Mouse (Mus musculus): ENCODE data around the gene Gucd1. TPM values are rescaled to one million over a fixed set of nuclear protein-coding genes. Genes with fewer than 3 reads are reported as not detected.
A peak's percentile ranks its signal among the peaks of the same experiment; 100 is the strongest.
"Not testable (repeated sequence)": the region's sequence is repeated elsewhere in the genome, so short reads cannot be mapped to it uniquely, and the experiment has no call there.

The Gucd1 gene
- polyA plus RNA-seq, 2 experiments from 2014 or later, result 16.2 to 23.0 TPM

DNA sequence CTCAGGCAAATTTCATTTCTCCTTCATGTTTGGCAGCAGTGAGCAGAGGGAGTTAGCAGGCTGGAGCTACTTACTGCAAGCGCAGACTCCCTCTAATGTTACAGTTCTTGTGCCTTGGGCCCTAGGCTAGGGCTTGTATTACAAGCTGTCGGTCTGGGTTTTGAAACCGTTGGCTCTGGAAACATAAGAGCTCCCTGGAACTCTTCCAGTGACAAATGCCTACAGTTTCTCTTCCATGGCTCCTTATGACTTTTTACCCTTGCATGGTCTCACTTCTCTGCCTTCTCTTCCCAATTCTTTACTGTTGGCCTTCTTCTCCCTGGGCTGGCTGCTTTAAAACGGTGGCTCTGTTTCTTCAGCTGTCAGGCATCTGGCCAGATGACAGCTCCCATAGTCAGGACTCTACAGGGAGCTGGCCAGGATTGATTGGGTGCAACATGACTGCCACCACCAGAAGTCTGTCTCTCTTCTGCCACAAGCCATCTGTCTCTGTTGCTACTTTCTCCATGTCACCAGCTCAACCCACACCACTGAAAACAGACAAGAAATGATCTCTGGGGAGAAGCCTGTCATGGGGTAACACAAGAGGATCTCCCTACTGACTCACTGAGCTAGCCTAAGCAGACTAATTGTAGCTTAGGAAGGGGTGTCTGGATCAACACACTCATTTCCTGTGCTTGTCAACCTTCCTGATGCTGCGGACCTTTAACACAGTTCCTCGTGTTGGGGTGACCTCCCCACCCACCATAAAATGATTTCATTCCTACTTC is 51.8 kb downstream of the Gucd1 start:
- no peak for ATAC-seq

DNA sequence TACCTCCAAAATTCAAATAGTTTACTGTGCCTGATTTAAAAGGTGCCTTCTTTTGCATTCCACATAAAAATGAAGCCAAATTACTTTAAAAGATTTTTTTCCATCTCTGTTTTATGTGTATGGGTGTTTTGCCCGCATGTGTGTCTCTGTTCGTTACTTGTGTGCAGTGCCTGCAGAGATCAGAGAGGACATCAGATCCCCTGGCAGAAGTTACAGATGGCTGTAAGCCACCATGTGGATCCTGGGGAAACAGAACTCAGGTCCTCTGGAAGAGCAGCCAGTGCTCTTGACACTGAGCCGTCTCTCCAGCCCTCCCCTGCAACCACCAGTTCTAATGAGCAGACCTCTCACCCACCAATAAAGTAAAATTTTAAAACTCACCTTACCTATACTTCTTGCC is 55.0 kb downstream of the Gucd1 start:
- ATAC-seq, result no peak

DNA sequence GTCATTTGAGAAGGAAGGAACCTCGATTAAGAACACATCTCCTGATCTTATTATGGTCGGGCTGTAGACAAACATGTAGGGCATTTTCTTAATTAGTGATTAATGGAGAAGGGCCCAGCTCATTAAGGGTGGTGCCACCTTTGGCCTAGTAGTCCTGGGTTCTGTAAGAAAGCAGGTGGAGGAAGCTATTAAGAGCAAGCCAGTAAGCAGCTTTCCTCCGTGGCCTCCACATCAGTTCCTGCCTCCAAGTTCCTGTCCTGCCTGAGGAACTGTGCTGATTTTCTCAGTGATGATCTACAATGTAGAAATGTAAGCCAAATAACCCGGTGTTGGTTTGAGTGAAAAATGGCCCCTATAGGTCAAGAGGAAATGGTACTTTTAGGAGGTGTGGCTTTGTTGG is 59.4 kb downstream of the Gucd1 start:
- ATAC-seq, result no peak

DNA sequence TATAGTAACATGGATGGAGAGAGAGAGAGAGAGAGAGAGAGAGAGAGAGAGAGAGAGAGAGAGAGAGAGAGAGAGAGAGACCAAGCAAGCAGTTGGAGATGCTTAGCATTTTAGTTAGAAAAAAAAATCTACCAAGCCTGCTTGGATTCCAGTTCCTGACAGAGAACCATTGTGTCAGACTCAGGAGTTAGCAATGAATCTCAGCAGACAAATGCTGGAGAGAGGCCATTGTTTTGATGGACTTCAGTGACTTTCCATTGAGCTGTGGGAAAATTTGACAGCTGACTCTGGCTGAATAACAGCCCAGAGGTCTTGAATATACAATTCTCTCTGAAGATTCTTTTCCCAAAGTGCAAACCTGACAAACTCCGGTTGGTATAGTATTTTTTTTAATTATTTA is 59.9 kb downstream of the Gucd1 start:
- ATAC-seq, result no peak

DNA sequence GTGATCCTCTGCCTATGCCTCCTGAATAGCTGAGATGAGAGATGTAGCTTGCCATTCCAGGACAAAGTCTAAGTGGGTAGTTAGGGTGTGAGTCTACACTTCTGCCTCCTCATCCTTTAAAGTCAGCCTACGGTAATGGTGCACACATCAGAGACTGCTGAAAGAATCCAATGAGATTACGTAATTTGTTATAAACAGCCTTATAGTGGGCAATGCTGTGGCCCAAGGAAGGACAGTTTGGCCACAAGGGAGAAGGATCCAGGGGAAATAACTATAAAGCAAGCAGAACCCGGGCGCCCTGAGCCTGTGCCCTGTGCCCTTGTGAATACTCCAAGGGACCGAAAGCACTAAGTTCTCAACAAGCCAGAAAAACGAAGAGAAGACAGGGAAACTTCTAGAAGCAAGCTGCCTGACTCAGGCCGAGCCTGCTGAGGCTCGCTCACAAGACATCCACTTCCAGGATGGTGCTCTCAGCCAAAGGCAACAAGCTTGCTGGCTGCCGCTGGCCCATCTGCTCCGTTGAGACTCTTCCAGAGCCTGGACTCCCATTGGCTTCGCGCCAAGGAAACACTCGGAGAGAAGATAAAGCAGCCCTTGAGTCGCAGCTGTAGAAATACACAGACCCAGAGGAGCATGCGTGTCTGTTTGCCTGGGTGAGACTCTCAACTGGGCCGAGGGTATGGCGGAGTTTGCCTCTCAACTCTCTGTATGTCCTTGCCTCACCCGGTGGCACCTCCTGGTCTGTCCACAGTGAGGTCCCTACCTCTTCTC is 61.5 kb downstream of the Gucd1 start:
- ATAC-seq, result not testable (repeated sequence)

DNA sequence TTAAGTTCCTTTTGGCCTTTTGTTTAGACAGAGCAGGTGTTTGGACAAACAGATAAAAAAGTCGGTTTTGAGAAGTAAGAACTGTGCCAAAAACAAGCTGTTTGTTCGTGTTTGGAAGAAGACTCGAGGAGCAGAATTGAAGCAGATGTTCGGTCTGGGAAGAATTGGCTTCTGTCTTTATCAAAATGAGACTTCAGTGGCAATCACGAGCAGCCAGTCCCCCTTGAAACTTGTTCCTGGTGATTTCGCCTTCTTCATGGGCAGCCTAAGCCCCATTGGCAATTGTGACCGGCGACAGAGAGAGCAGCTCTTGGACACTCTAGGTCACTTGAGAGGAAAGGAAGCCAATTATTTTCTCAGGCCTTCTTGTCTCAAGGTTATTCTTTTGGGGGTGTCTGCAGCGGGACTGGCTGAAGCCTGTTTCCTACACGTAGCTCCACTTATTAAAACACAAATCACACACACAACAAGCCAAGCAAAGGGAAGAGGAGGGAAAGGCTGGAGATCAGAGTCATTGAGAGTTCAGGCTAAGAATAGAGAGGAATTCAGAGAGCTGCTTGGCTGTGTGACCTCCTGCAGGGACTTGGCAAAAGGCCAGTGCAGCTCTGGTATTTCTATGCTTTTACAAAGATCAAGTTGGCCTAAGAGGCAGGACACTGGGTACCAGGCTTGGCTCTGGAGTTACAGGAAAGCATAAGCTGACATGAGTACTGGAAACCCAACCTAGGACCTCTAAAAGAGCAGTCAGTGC is 66.6 kb downstream of the Gucd1 start:
- no peak for ATAC-seq

DNA sequence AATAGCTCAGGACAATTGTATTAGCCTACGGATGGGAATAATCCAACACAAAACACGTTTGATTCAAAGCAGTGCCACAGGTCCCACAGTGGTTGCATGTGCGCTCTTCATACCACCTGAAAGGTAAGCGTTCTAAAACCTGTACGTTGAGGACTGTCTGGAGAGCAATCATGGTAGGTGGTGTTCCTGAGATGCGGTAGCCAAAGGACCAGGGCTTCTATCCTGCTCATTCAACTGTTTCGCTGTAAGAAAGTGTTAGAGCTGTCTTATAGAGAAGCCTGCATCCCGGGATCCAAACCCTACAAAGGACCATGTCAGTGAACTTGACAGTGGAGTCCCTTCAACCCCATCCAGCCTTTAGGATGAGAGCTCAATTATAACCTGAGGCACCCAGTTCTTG is 67.4 kb downstream of the Gucd1 start:
- no peak for ATAC-seq

DNA sequence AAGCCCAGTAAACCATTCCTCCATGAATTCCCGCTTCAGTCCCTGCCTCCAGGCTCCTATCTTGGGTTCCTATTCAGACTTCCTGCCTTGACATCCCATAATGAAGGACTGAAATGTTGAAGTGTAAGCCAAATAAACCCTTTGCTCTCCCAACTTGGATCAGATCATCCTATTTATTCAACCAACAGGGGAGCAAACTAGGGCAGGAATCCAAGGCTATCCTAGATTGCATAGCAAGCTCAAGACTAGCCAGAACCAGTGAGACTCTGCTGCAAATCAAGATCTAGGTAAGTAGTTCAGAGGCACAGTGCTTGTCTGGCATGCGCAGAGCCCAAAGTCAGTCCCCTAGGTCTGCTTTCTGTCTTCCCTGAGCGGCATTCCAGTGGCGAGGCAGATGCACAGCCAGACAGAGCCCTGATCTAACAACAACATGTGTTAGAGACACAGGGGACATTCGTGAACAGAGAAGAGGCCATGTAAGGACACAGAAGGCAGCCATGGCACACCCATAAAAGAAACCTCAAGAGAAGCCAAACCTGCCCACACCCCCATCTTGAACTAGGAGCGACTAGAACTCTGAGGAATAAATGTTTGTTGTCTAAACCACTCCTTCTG is 68.9 kb downstream of the Gucd1 start:
- no peak for ATAC-seq

DNA sequence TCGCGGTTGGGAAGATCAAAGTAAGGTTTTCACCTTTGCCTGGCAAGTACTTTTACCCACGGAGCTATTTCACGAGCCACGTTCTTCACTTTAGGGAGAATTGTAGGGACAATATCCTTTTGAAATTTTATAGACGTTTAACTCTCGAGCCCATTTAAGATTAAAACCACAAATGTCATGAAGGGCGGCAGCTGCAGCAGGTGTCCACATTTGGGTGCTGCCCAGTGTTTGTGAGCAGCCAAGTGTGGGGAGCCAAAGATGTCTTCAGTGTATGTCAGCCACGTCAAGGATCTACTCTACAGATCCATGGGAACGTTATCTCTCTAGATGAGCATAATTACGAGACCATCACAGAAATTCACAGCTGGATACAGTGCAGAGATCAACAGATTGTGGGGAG is 70.3 kb downstream of the Gucd1 start:
- no peak for ATAC-seq

DNA sequence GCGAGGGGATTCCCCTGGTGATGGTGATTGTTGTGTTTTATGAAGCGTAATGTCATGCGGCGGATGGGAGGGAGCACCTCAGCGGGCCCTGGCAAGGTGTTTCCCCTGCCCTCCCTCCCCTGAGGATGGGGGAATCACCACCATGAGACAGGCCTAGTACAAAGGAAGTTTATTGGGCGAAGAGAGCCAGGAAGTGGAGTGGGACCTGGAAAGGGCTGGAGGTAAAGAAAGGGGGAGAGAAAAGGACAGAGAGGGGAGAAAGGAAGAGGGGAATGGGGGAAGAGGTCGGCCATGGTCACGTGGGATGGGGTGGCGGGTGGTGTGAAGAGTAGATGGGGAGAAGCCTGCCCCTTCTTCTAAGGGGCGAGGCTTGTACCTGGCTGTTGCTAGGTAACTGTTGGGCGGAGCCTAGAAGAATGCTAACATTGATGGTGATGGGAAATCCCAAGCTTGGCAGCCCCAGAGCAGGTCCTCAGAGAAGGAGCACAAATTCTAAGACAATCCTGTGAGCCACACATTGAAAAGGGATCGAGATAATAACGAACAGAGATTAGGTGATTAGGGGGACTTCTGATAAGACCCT is 71.2 kb downstream of the Gucd1 start:
- ATAC-seq, result peak; percentile 93

DNA sequence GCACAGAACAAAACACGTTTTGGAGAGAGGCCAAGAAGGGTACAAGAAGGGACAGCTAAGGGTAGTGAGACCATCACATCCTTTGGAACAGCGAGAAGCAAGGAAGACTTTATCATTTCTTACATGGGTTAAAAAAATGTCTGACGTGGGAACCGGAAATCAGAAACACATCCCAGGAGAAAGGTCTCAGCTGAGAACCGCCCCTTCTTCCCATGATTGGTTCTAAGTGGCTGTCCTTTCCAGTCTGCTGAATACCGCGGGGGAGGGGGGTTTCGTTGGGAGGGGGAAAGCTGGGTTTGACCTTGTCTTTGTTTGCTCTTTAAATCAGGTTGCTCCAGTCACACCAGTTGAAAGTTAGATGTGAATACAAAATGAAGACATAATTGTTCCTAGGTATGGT is 72.7 kb downstream of the Gucd1 start:
- no peak for ATAC-seq

DNA sequence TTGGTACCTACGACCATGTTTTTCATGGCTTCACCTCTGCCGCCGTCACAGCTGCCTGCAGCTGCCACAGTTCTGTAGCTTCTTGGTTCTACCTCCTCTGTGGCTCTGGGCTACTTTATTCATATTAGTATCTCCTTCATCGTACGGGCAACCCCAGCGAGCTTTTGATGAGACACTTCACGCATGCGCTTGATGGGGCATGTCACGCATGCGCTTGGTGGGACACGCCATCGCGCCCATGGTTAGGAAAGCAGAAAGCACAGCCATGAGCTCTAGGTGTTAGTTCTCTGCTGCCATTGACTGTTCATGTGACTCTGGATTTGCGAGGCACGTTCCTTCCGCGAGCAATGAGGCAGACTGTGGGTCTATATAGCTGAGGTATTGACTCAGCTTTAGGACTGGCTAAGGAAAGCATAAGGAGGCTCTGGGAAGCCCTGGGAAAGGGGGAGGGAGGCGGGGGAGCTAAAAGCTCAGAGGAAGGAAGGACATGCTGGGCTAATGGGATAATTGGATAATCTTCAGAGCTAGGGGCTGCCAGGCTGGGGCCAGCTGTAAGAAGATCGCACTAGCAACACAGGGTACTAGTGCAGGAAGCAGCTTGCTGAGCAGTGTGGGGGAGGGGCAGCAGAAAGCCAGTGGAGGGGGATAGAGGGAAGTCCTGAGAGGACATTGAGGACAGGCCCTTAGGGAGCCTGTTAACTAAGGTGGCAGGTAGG is 73.5 kb downstream of the Gucd1 start:
- no peak for ATAC-seq

DNA sequence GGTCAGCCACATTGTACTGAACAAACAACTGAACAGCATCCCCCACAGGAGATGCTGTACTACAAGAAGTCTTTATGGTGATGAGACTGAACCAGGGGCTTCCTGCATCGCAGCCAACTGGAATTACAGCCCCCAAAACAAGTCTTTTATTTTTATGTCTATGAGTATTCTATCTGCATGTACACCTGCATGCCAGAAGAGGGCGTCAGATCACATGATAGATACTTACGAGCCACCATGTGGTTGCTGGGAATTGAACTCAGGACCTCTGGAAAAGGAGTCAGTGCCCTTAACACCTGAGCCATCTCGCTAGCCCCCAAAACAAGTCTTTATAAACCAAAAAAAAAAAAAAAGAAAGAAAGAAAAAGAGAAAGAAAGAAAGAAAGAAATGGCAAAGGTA is 74.8 kb downstream of the Gucd1 start:
- no peak for ATAC-seq

DNA sequence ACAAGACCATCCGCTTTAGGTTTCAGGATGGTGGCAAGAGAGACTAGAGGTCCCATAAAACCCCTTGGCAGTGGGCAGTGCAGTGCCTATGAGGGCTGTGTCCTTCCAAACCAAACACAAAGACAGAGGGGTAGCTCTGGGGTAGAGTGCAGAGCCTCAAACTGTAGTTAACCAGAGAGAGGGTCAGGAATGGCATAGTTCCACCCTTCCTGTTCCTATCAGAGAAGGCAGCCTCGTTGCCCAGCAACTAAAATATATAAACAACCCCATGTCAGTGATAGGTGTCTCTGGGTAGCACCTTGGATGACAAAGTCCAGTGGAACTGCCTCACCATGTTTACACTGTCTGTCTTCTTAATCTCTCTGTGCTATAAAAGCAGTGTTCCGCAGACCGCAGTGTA is 76.0 kb downstream of the Gucd1 start:
- ATAC-seq, result no peak

DNA sequence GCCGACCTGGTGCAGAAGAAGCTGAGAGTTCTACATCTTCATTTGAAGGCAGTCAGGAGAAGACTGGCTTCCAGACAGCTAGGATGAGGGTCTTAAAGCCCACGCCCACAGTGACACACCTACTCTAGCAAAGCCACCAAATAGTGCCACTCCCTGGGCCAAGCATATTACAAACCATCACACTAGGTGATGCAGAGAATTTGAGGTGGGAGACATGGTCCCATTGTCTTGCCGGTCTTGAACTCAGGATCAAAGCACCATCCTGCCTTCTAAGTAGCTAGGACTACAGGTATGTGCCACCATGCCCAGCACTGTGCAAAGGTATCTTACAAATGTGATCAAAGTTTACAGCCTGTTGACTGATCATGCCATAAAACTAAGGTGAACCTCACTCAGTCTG is 77.0 kb downstream of the Gucd1 start:
- ATAC-seq, result no peak

DNA sequence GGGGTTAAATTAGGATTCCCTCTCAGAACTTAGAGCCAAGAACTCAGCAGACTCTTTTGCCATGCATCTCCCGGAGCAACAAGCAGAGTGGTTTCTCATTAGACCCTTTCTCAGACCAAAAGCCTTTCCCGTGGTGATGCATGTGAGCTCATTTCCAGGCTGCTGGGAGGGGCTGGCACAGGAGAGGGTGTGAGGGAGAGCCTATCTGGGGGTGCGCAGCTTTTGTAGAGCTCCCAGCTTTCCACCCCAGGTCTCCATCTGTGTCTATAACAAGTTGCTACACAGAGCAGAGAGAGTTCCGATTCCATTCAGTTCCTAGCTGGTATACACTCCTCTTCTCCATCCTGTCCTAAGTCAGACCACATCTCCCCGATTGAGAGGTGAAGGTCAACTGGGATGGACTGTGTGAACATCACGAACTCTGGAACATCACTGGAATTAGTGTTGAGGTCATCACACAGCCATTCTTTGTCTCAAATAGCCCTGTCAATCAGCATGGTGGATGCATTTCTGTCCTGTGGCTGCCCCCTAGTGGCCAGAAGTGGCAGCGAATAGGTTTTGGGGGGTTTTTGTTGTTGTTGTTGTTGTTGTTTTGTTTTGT is 78.5 kb downstream of the Gucd1 start:
- no peak for ATAC-seq

DNA sequence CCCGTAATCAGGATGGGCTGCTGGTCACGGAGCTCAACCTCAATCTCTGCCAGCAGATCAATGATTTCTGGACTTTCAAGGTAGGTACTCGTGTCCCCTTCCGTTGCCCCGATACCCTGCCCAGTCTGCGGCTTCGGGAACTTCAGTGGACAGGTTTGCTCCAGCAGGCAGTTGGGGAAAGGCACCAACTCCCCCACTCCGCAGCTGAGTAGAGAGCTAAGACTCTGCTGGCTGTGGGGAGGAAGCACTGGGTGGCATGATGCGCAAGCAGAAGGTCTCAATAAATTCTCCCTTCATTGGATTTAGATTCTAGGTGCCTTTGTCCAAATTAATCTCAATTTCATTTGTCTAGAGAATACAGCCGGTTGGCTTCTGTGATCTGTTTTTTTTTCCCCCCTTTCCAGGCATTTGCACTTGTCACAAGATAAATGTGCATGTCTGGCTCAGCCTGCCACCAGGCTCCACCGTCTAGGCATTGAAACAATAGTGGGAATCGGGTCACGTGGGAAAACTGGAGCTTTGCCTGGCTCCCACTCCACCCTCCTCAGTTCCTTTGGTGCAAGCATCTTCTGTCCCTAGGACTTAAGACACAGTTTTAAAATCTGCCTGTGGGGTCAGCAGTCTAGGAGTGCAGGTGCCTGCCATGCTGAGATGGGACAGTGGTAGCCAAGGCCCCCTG is 79.5 kb downstream of the Gucd1 start:
- no peak for ATAC-seq

DNA sequence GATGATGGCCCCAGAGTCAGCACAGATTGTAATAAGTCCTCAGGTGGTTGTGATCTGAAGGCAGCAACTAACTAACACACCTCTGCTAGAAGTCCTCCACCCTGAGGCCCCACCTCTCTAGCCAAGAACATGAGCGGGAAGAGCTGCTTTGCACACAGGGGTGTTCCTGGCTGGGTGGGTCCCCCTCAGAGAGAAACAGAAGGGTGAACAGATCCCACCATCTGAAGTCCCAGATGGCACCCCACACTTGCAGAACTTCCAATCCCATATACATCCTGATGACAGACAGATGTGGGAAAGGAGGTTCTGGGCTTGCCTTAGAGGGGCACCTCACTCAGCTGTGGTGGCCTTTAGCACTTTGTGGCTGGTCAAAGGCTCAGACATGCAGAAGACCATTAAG is 80.5 kb downstream of the Gucd1 start:
- no peak for ATAC-seq

DNA sequence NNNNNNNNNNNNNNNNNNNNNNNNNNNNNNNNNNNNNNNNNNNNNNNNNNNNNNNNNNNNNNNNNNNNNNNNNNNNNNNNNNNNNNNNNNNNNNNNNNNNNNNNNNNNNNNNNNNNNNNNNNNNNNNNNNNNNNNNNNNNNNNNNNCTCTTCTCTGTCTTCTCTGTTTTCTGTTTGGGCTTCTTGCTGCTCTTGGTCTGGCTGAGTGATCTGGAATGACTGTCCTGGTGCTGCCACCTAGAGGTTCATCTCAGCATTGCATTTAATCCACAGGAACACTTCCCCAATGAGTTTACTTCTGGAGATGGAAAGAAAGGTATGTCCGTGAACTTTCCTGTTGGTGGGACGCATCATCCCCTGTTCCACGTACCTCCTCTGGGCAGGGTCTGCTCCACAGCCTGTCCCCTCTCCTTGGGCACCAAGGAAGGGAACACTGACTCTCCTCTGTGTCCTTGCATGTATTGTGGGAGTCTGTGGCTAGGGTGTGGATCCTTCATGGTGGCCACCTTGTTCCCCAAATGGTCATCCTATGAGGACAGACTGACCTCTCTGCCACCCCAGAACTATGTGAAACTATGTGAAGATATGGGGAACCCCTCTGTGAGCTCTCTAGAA is 81.1 kb downstream of the Gucd1 start:
- peak; percentile 33 for ATAC-seq

DNA sequence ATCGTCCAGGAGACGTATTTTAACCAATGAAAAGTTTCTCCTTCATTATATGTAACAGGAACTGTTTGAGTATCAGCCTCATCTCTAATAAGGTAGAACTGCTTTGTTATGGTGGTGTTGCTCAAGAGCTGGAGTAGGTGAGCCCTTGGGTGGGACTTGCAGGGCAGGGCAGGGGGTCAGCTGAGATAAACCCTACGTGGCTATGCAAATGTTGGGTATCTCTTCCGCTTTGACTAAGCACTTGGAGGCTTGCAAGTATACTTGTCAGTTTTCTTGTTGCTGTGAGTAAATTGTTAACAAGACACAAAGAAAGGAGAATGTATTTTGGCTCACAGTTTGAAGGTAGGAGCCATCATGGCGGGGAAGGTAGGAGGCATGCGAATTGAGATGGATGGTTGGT is 87.1 kb downstream of the Gucd1 start:
- ATAC-seq, result no peak

DNA sequence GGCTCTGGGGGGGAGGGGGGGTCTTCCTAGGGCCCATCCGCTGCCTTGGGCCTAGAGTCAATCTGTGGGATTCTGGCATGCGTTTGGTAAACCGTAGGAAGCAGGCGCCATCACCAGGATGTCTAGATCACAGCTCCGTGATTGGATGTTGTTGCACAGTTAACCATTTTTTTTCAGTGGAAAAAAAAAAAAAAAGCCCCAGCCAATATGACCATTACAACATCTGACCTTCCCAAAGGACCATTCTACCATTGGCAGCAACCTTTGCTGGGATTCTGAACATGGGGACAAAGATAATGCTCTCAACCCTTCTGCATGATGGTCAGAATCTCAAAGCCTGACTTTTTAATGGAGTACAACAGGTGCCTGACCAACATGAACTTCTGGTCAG is 87.6 kb downstream of the Gucd1 start:
- ATAC-seq, result no peak
